Mouse (Mus musculus): Measurements from ENCODE around the gene Ganc.

Ganc gene

GRCm38 (mm10) chr2:120501931-120502604, 98.4 kb downstream of the Ganc start:
- no peak for DNase-seq (ENCODE audit: low spot score)

GRCm38 (mm10) chr2:120502605-120502990, 98.9 kb downstream of the Ganc start:
- DNase-seq (ENCODE audit: low spot score): peak; percentile 56

GRCm38 (mm10) chr2:120503094-120503493, 99.4 kb downstream of the Ganc start:
- no peak for DNase-seq (ENCODE audit: low spot score)

GRCm38 (mm10) chr2:120503992-120504391, 100.3 kb downstream of the Ganc start:
- no peak for DNase-seq (ENCODE audit: low spot score)

All from MN1 (cell line).